In the genomic region with DNA sequence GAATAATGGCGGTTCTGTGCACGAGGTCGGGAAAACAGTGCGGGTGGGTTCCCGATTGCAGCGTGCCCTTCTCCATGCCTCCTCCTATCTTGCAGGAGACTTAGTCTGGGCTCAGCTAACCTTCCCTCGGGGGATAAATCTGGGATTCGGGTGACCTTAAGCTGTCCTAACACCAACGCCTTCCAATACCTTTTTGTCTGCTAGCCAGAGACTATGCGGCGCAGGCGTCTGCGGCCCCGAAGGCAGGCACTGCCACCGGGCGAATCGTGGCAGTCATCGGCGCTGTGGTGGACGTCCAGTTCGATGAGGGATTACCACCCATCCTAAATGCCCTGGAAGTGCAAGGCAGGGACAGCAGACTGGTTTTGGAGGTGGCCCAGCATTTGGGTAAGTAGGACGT, we compare ENCODE assay signal across 8 mouse cellular contexts. TPM values are rescaled to one million over a fixed set of nuclear protein-coding genes. Genes with fewer than 3 reads are reported as not detected.
DNase-seq lines count a peak whose midpoint lies in the region; ATAC-seq and TF ChIP-seq lines count a peak whose summit lies in the region.

No protein-coding gene starts in this region.

- H3K9me3 ChIP-seq in forebrain, embryonic 16.5 days (ENCODE audit: control insufficient read depth, low read length), result no peaks in the 10 kb centered on the region
- H3K9me3 ChIP-seq in limb, embryonic 13.5 days, result no peaks in the 10 kb centered on the region

- peak overlapping the region; percentile 60 for H3ac ChIP-seq in myocyte (ENCODE audit: control insufficient read depth, insufficient read length)

- H3K4me3 ChIP-seq in gastrocnemius, adult 2 months, result peak overlapping the region; percentile 84
- H3K4me3 ChIP-seq in forebrain, embryonic 16.5 days (replicated peaks; ENCODE audit: low read length), result peak overlapping the region; percentile 96
- H3K4me3 ChIP-seq in limb, embryonic 13.5 days, result peak overlapping the region; percentile 99
- H3K4me3 ChIP-seq in myocyte, result peak overlapping the region; percentile 99

- TF ChIP-seq CTCF in gastrocnemius, adult 2 months (IDR thresholded peaks at IDR 0.05), result no peak

- peak overlapping the region; percentile 92 for H3K9ac ChIP-seq in forebrain, embryonic 16.5 days (replicated peaks; ENCODE audit: low read depth, low read length)
- peak overlapping the region; percentile 98 for H3K9ac ChIP-seq in limb, embryonic 13.5 days

- peaks cover 33% of the 10 kb centered on the region for H3K36me3 ChIP-seq in forebrain, embryonic 16.5 days (ENCODE audit: control insufficient read depth, insufficient read depth)
- peaks cover 45% of the 10 kb centered on the region for H3K36me3 ChIP-seq in limb, embryonic 13.5 days
- peaks cover 36% of the 10 kb centered on the region for H3K36me3 ChIP-seq in myocyte (ENCODE audit: control insufficient read depth, insufficient read depth)

- H3K27ac ChIP-seq in gastrocnemius, adult 2 months, result peak overlapping the region; percentile 97
- H3K27ac ChIP-seq in forebrain, embryonic 16.5 days (ENCODE audit: low read length), result peak overlapping the region; percentile 87
- peak overlapping the region; percentile 79; the same call in 1 of the 2 replicates for H3K27ac ChIP-seq in limb, embryonic 13.5 days

- intact Hi-C loops in gastrocnemius, adult 2 months (cut with DNase I), result loop anchor here (5.0 kb wide), 1 partner anchor 46 kb away; the partner anchor contains the start of gene Naca
- intact Hi-C loops in gastrocnemius, postnatal 36 days (cut with DNase I), result no loop called here

- under 1% methylated on average over 22 of the region's 22 CpGs for WGBS in forebrain, embryonic 16.5 days
- WGBS in limb, embryonic 13.5 days, result under 1% methylated on average over 22 of the region's 22 CpGs

- H3K79me2 ChIP-seq in myocyte (ENCODE audit: control insufficient read depth, insufficient read depth), result peaks cover 48% of the 10 kb centered on the region

- peak overlapping the region; percentile 91 for H3K4me2 ChIP-seq in forebrain, embryonic 16.5 days (ENCODE audit: low read length)
- peak overlapping the region; percentile 92 for H3K4me2 ChIP-seq in limb, embryonic 13.5 days (replicated peaks)
- H3K4me2 ChIP-seq in myocyte (ENCODE audit: low read depth), result peak overlapping the region; percentile 96

- peak; percentile 52 for DNase-seq in gastrocnemius, adult 2 months
- no peak for DNase-seq in gastrocnemius, postnatal 36 days
- peak; percentile 54 for DNase-seq in thymus, postnatal 4 days
- DNase-seq in thymus, postnatal 0 days (ENCODE audit: low spot score), result no peak
- DNase-seq in embryo, embryonic 10 days (ENCODE audit: low spot score), result no peak

- peak; percentile 25 for TF ChIP-seq POLR2A in myocyte (IDR thresholded peaks at IDR 0.05; ENCODE audit: insufficient read length, low read depth)

- H3K27me3 ChIP-seq in forebrain, embryonic 16.5 days (replicated peaks; ENCODE audit: control insufficient read depth, insufficient read depth, low read length), result no peaks in the 10 kb centered on the region
- no peaks in the 10 kb centered on the region for H3K27me3 ChIP-seq in limb, embryonic 13.5 days
- no peaks in the 10 kb centered on the region for H3K27me3 ChIP-seq in myocyte (ENCODE audit: control insufficient read depth, insufficient read depth, insufficient read length)

- H3K4me1 ChIP-seq in forebrain, embryonic 16.5 days (replicated peaks; ENCODE audit: control insufficient read depth, insufficient read depth, low read length), result peaks cover 23% of the 10 kb centered on the region
- peaks cover 20% of the 10 kb centered on the region for H3K4me1 ChIP-seq in limb, embryonic 13.5 days

- 0 out of 2 replicates have a peak, but pooled peaks have one; percentile 0 for ATAC-seq in forebrain, embryonic 16.5 days
- ATAC-seq in limb, embryonic 13.5 days (ENCODE audit: low FRiP score, low read depth), result peak; percentile 2; the same call in 1 of the 2 replicates

TF ChIP-seq in myocyte, 11 proteins besides CTCF, POLR2A, EP300 and RAD21:
- TF ChIP-seq E2F4 (IDR thresholded peaks at IDR 0.05; ENCODE audit: insufficient read depth) (no peak), REST (IDR thresholded peaks at IDR 0.05; ENCODE audit: insufficient read depth, insufficient read length) (no peak), TCF12 (IDR thresholded peaks at IDR 0.05; ENCODE audit: insufficient read depth, poor library complexity, severe bottlenecking) (no peak), SRF (IDR thresholded peaks at IDR 0.05; ENCODE audit: control insufficient read depth, insufficient read length, low read depth) (no peak), MYOD1 (IDR thresholded peaks at IDR 0.05; ENCODE audit: control insufficient read depth in 1 of 3, insufficient read length in 2 of 3, low read depth in 2 of 3) (no peak), CEBPB (IDR thresholded peaks at IDR 0.05; ENCODE audit: insufficient read depth, poor library complexity, severe bottlenecking) (no peak), USF1 (IDR thresholded peaks at IDR 0.05; ENCODE audit: low read depth) (no peak), TCF3 (IDR thresholded peaks at IDR 0.05; ENCODE audit: insufficient read length, low read depth) (no peak), MYOG (IDR thresholded peaks at IDR 0.05; ENCODE audit: control insufficient read depth in 1 of 3, insufficient read depth in 1 of 3, insufficient read length in 2 of 3, low read depth in 2 of 3) (no peak), POLR2AphosphoS2 (IDR thresholded peaks at IDR 0.05; ENCODE audit: insufficient read length, low read depth) (no peak), MAX (IDR thresholded peaks at IDR 0.05; ENCODE audit: low read depth) (no peak)

RNA-seq across cellular contexts. Expression of gene Atp5b, which starts 0.6 kb away (rescaled TPM):
- total RNA-seq in gastrocnemius, adult 2 months (2021), result 1,000 to 10,000 TPM; 3,225 to 4,497 TPM
- 1,000 to 10,000 TPM; 3,740 to 3,926 TPM for total RNA-seq in gastrocnemius, postnatal 36 days (2021)
- polyA plus RNA-seq in thymus, postnatal 0 days (2015; fragmentation: Nextera tagmentation; extraction: Ambion mirVana), result 2,017 and 2,181 TPM in 2 replicates
- polyA plus RNA-seq in forebrain, embryonic 16.5 days (2015; fragmentation: Nextera tagmentation; extraction: Ambion mirVana), result 2,097 and 2,145 TPM in 2 replicates
- polyA plus RNA-seq in limb, embryonic 13.5 days (2015; fragmentation: Nextera tagmentation; extraction: Ambion mirVana), result 1,947 and 1,954 TPM in 2 replicates
- 3,270 TPM for polyA plus RNA-seq in myocyte (2012; fragmentation: generic; extraction: Trizol)

RNA-seq across cellular contexts. Expression of gene Baz2a, which starts 7.7 kb away (rescaled TPM):
- total RNA-seq in gastrocnemius, adult 2 months (2021), result 10 to 100 TPM; 12.7 to 13.2 TPM
- 10 to 100 TPM; 11.9 to 14.2 TPM for total RNA-seq in gastrocnemius, postnatal 36 days (2021)
- polyA plus RNA-seq in thymus, postnatal 0 days (2015; fragmentation: Nextera tagmentation; extraction: Ambion mirVana), result 21.5 and 27.5 TPM in 2 replicates
- polyA plus RNA-seq in forebrain, embryonic 16.5 days (2015; fragmentation: Nextera tagmentation; extraction: Ambion mirVana), result 8.4 and 10.0 TPM in 2 replicates
- 9.0 and 10.5 TPM in 2 replicates for polyA plus RNA-seq in limb, embryonic 13.5 days (2015; fragmentation: Nextera tagmentation; extraction: Ambion mirVana)
- 12.7 TPM for polyA plus RNA-seq in myocyte (2012; fragmentation: generic; extraction: Trizol)

RNA-seq across cellular contexts. Expression of gene Ptges3, which starts 24.9 kb away (rescaled TPM):
- 10 to 100 TPM; 75.4 to 81.3 TPM for total RNA-seq in gastrocnemius, adult 2 months (2021)
- total RNA-seq in gastrocnemius, postnatal 36 days (2021), result 10 to 100 TPM; 56.6 to 60.7 TPM
- 401 and 422 TPM in 2 replicates for polyA plus RNA-seq in thymus, postnatal 0 days (2015; fragmentation: Nextera tagmentation; extraction: Ambion mirVana)
- 395 and 436 TPM in 2 replicates for polyA plus RNA-seq in forebrain, embryonic 16.5 days (2015; fragmentation: Nextera tagmentation; extraction: Ambion mirVana)
- 564 and 574 TPM in 2 replicates for polyA plus RNA-seq in limb, embryonic 13.5 days (2015; fragmentation: Nextera tagmentation; extraction: Ambion mirVana)
- 84.3 TPM for polyA plus RNA-seq in myocyte (2012; fragmentation: generic; extraction: Trizol)

RNA-seq across cellular contexts. Expression of gene Naca, which starts 48.3 kb away (rescaled TPM):
- total RNA-seq in gastrocnemius, adult 2 months (2021), result 100 to 1,000 TPM; 385 to 418 TPM
- 100 to 1,000 TPM; 318 to 407 TPM for total RNA-seq in gastrocnemius, postnatal 36 days (2021)
- polyA plus RNA-seq in thymus, postnatal 0 days (2015; fragmentation: Nextera tagmentation; extraction: Ambion mirVana), result 829 and 868 TPM in 2 replicates
- polyA plus RNA-seq in forebrain, embryonic 16.5 days (2015; fragmentation: Nextera tagmentation; extraction: Ambion mirVana), result 545 and 574 TPM in 2 replicates
- 797 and 826 TPM in 2 replicates for polyA plus RNA-seq in limb, embryonic 13.5 days (2015; fragmentation: Nextera tagmentation; extraction: Ambion mirVana)
- 870 TPM for polyA plus RNA-seq in myocyte (2012; fragmentation: generic; extraction: Trizol)

Comparison
In these comparisons a context has a peak if more than half of its experiments do, and no peak if none do; other contexts are left out.
1. DNase-seq: peak in gastrocnemius, adult 2 months (single experiment) and thymus, postnatal 4 days (single experiment); none in gastrocnemius, postnatal 36 days (0 of 2), thymus, postnatal 0 days (single experiment) and embryo, embryonic 10 days (single experiment).
2. Peak in every context shown above with its lines, with median percentiles within 50 percentile points of each other: H3K27ac ChIP-seq, H3K4me3 ChIP-seq and H3K4me2 ChIP-seq.